Mouse (Mus musculus): ENCODE results near the gene Map3k12. TPM values are rescaled to one million over a fixed set of nuclear protein-coding genes. Genes with fewer than 3 reads are reported as not detected.
A peak's percentile ranks its signal among the peaks of the same experiment; 100 is the strongest.

Gene Map3k12
- polyA plus RNA-seq, 1 experiment from 2014 or later, result 50.6 TPM

- no peak for ATAC-seq (ENCODE audit: low read depth)
- no peaks in the 10 kb centered on the region for H3K27me3 ChIP-seq
- peak overlapping the region; percentile 17; the same call in 1 of the 2 replicates for H3K9ac ChIP-seq
- peaks cover 74% of the 10 kb centered on the region for H3K36me3 ChIP-seq
- 80% methylated on average over 3 of the region's 3 CpGs for WGBS
- H3K4me2 ChIP-seq, result no peak overlapping the region
- H3K9me3 ChIP-seq, result no peaks in the 10 kb centered on the region
- no peak overlapping the region for H3K4me3 ChIP-seq
- no peaks in the 10 kb centered on the region; the same call in 1 of the 2 replicates for H3K4me1 ChIP-seq (replicated peaks)
- H3K27ac ChIP-seq (replicated peaks), result no peak overlapping the region
Observed at GRCm38 (mm10) chr15:102532106-102532900, 15.4 kb upstream of the Map3k12 start.

DNA sequence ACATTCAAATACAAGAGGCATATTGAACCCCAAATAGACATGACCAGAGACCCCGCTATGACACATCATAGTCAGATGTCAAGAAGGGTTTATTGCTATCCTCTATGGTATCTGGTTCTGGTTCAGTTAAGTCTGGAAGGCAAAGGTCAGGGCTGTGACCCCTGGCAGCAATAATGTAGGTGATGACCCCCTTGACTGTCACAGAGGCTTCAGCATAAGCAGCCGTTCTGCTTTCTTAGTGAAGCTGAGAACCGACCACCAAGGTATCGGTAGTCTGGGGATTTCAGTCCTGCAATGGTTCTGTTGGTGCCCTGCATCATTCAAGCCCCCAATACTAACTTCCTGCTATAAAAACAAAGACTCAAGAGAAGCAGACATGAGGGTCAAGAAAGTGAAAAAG is 14.7 kb upstream of the Map3k12 start:
- 87% methylated on average over 4 of the region's 4 CpGs for WGBS
- no peak overlapping the region for H3K27ac ChIP-seq (replicated peaks)
- H3K36me3 ChIP-seq, result peaks cover 69% of the 10 kb centered on the region
- H3K4me3 ChIP-seq, result no peak overlapping the region
- no peaks in the 10 kb centered on the region for H3K27me3 ChIP-seq
- H3K9ac ChIP-seq, result no peak overlapping the region
- no peak overlapping the region for H3K4me2 ChIP-seq
- no peak for ATAC-seq (ENCODE audit: low read depth)
- no peaks in the 10 kb centered on the region; the same call in 1 of the 2 replicates for H3K4me1 ChIP-seq (replicated peaks)
- no peaks in the 10 kb centered on the region for H3K9me3 ChIP-seq

- no peak for ATAC-seq (ENCODE audit: low read depth)
- peaks cover 60% of the 10 kb centered on the region for H3K36me3 ChIP-seq
- H3K27me3 ChIP-seq, result no peaks in the 10 kb centered on the region
- no peak overlapping the region for H3K4me2 ChIP-seq
- H3K4me1 ChIP-seq (replicated peaks), result no peaks in the 10 kb centered on the region; the same call in 1 of the 2 replicates
- no peak overlapping the region for H3K9ac ChIP-seq
- no peak overlapping the region for H3K27ac ChIP-seq (replicated peaks)
- H3K4me3 ChIP-seq, result no peak overlapping the region
- no peaks in the 10 kb centered on the region for H3K9me3 ChIP-seq
- WGBS, result 83% methylated on average over 4 of the region's 4 CpGs
Observed at GRCm38 (mm10) chr15:102530566-102530965, 13.7 kb upstream of the Map3k12 start.

DNA sequence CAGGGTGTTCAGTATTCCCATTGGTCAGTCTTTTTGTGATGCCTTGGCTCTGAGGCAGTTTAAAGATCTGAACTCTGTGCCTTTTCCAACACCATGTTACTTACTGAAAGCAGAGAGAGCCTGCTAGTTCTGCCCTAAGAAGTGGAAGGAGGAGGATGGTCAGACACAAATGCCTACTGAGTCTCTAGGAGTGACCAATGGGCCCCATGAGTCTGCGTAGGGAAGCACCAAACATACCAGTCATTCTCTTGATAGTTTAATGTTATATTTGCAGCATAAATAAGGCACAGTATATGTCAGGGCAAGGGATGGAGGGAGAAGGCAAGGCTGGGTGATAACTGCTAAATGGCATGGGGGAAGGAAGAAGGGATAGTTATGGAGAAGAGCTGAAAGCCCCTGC is 11.5 kb upstream of the Map3k12 start:
- Histone ChIP-seq H3K4me1 (replicated peaks) (peaks cover 18% of the 10 kb centered on the region), H3K9me3 (no peaks in the 10 kb centered on the region), H3K4me2 (no peak overlapping the region), H3K36me3 (peaks cover 60% of the 10 kb centered on the region), H3K27ac (replicated peaks) (no peak overlapping the region), H3K27me3 (no peaks in the 10 kb centered on the region), H3K9ac (no peak overlapping the region), H3K4me3 (no peak overlapping the region)
- WGBS, result 97% methylated on average over 1 of the region's 1 CpGs
- ATAC-seq (ENCODE audit: low read depth), result no peak

DNA sequence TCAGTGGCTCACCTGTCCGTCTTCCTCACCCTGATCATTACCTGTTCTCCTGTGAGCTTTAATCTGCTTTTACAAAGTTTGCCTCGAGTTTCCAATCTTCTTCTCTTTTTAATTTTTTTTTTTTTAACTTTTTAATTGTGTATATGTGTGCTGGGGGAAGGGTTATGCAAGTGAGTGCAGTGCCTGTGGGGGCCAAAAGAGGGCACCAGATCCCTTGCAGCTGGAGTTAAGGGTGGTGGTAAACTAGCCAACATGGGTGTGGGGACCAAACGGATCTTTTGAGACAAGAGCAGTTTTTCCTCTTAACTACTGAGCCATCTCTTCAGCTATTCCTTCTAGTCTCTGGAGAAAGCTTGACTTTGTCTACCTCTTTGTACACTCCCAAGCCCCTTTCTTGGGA is 11.1 kb upstream of the Map3k12 start:
- peaks cover 57% of the 10 kb centered on the region for H3K36me3 ChIP-seq
- no peaks in the 10 kb centered on the region for H3K9me3 ChIP-seq
- H3K9ac ChIP-seq, result no peak overlapping the region
- no peak overlapping the region for H3K4me3 ChIP-seq
- ATAC-seq (ENCODE audit: low read depth), result no peak
- no peaks in the 10 kb centered on the region for H3K27me3 ChIP-seq
- no peak overlapping the region for H3K4me2 ChIP-seq
- 81% methylated on average over 3 of the region's 3 CpGs for WGBS
- H3K4me1 ChIP-seq (replicated peaks), result peaks cover 18% of the 10 kb centered on the region
- no peak overlapping the region for H3K27ac ChIP-seq (replicated peaks)

DNA sequence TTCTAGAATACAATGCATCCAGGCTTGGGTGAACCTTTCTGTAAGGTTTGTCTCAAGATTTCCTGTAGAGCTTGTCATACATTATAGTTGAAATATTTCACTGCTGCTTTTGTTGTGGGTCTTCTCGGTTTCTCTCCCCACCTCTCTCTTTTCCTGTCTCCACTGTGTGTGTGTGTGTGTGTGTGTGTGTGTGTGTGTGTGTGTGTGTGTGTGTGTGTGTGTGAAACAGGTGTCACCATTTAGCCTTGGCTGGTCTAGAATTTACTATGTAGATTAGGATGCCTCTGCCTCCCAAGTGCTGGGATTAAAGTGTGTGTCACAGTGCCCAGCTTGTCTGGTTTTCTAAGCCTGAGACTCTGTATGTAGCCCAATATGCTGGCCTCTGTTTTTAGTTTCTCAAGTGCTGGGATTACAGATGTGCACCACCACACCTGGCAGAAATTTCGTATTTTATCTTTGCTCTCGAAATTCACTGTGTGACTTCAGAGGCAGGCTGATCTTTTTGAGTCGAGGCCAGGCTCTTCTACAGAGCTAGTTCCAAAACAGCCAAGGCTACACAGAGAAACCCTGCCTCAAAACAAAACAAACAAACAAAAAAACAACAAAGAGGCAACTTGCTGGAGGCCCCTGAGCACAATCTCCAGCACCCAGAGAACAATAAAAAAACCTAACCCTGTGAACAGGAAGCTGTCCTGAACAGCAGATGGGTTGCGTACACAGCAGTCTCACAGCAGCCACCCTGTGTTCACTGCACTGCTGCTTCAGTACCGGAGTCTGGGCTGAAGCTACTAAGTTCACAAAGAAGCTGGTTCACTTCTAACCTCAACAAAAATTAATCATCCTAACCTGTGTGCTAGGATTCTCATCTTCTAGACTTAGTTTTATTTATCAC is 9.5 kb upstream of the Map3k12 start:
- H3K36me3 ChIP-seq, result peaks cover 67% of the 10 kb centered on the region
- ATAC-seq (ENCODE audit: low read depth), result no peak
- 87% methylated on average over 6 of the region's 6 CpGs for WGBS

DNA sequence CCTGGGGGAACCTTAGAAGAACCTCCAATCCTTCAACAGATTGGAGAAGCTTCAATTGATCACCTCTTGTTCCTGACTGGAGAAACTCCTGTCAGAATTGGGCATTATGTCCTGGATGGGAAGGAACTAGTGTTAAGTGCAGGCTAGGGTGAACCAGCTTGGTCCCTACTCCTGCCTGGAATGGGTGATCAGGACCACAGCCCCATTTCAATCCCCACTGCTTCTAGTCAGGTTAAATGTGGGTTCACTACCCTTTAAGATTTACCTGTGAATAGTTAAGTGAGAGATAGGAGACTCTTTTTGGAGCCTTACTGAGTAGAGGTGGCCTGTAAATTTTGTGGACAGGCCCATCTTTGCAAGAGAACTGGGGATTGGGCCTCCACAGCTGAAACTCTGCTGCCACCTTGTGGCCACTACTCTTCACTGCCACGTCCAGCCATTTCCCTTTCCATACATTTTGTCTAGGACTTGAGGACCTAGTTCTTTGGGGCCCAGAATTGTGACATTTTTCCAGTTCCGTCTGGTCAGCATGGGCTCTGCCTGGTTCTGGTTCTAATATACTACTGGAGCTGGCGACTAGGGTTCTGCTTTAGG is 8.1 kb upstream of the Map3k12 start, which contains the start of gene Npff:
TSS of gene Npff (minus strand) at position 51 of the 594 bp plus-strand sequence.
- peaks cover 63% of the 10 kb centered on the region for H3K36me3 ChIP-seq
- H3K9ac ChIP-seq, result peak within 1 kb of the TSS; percentile 35
- H3K4me3 ChIP-seq, result no peak within 1 kb of the TSS
- H3K9me3 ChIP-seq, result no peaks in the 10 kb centered on the region
- 4% methylated on average over 3 of the region's 3 CpGs for WGBS
- H3K4me1 ChIP-seq (replicated peaks), result peaks cover 27% of the 10 kb centered on the region
- H3K27ac ChIP-seq (replicated peaks), result peak within 1 kb of the TSS; percentile 67
- no peaks in the 10 kb centered on the region for H3K27me3 ChIP-seq
- ATAC-seq (ENCODE audit: low read depth), result peak; percentile 26; the same call in 1 of the 2 replicates
- H3K4me2 ChIP-seq, result peak within 1 kb of the TSS; percentile 20

More for the DNA sequence above, 9.5 kb upstream of the Map3k12 start:
- Histone ChIP-seq H3K27ac (replicated peaks) (no peak overlapping the region), H3K4me3 (no peak overlapping the region), H3K4me2 (no peak overlapping the region), H3K9me3 (no peaks in the 10 kb centered on the region), H3K4me1 (replicated peaks) (peaks cover 18% of the 10 kb centered on the region), H3K27me3 (no peaks in the 10 kb centered on the region), H3K9ac (no peak overlapping the region)

DNA sequence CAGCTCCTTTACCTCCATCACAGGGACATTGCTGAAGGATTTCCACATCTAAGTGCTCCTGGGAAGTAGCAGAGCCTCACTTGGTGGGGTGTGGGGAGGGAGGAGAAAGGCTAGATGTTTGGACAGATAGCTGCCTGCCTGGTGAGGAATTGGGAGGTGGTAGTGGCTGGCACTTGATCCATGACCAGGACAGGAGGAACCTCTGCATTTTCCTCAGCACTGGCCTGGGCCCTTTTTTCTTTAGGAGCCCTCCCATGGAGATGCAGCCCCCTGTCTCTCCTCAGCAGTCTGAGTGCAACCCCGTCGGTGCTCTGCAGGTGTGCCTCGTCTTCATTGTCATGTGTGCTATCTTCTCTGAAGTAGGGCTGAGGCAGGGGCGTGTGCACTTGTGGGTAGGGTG is 4.6 kb upstream of the Map3k12 start:
- Histone ChIP-seq H3K27me3 (no peaks in the 10 kb centered on the region), H3K9ac (no peak overlapping the region), H3K4me3 (no peak overlapping the region), H3K36me3 (peaks cover 36% of the 10 kb centered on the region), H3K9me3 (no peaks in the 10 kb centered on the region), H3K4me1 (replicated peaks) (peaks cover 39% of the 10 kb centered on the region), H3K27ac (replicated peaks) (no peak overlapping the region), H3K4me2 (no peak overlapping the region)
- ATAC-seq (ENCODE audit: low read depth), result no peak
- WGBS, result 81% methylated on average over 4 of the region's 4 CpGs

DNA sequence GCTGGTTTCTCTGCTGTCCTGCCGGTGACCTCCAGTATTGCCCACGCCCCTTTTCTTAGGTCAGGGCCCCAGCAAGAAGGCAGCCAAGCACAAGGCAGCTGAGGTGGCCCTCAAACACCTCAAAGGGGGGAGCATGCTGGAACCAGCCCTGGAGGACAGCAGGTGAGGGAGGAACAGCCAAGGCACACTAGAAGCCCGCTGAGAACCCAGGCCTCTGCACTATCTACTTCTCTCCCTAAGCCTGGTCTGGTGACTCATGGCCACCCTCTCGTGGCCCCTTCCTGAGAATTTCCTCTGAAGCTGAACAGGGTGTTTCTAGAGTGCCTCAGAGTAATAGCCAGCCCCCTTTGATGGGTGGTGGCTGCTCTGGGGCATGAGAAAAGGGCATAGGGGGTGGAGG is 3.6 kb upstream of the Map3k12 start:
- no peaks in the 10 kb centered on the region for H3K27me3 ChIP-seq
- H3K4me1 ChIP-seq (replicated peaks), result peaks cover 48% of the 10 kb centered on the region
- no peak overlapping the region for H3K4me2 ChIP-seq
- H3K27ac ChIP-seq (replicated peaks), result no peak overlapping the region
- peaks cover 36% of the 10 kb centered on the region for H3K36me3 ChIP-seq
- H3K9me3 ChIP-seq, result no peaks in the 10 kb centered on the region
- 85% methylated on average over 4 of the region's 4 CpGs for WGBS
- no peak overlapping the region for H3K4me3 ChIP-seq
- ATAC-seq (ENCODE audit: low read depth), result no peak
- H3K9ac ChIP-seq, result peak overlapping the region; percentile 22

DNA sequence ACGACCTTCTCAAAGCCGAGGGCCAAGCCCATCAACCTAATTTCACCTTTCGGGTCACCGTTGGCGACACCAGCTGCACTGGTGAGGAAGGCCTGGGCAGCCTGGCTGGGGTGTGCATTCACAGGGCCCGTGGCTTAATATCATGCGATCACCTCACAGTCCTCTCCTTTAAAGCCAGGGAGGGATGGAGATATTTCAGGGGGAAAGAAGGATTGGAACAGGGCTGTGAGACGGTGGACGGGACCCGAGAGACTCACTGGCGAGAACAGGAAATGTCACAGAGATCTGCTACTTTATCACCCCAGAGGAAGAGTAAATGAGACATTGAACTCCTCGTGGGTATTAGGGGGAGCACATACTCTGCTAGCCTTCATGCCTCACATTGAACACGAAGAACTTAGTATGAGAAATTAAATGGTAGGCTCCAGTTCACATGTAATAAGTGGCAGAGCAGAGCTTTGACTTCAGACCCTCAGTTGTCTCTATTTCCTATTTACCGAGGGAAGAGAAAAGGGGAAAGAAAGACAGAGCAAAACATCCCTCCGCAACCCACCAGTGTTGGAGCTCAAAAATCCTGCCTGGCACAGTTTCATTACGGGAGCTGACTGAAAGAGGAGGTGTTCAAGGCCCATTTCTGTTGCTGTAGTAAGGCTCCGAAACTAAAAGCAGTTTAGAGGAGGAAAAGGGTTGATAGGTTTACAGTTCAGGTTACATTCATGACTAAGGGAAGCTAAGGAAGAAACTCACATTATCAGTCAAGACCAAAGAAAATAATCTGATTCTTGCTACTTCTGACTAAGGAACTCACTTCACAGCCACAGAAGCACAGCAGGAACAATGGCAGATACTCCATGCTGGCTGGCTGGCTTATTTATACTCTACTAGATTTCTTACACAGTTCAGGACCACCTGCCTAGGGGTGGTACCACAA is 2.6 kb upstream of the Map3k12 start:
- WGBS, result 69% methylated on average over 17 of the region's 17 CpGs
- no peak for ATAC-seq (ENCODE audit: low read depth)
- Histone ChIP-seq H3K27me3 (no peaks in the 10 kb centered on the region), H3K4me2 (peak overlapping the region; percentile 69), H3K9me3 (no peaks in the 10 kb centered on the region), H3K4me3 (peak overlapping the region; percentile 71), H3K36me3 (peaks cover 34% of the 10 kb centered on the region), H3K4me1 (replicated peaks) (peaks cover 49% of the 10 kb centered on the region), H3K27ac (replicated peaks) (peak overlapping the region; percentile 99), H3K9ac (peak overlapping the region; percentile 87)

DNA sequence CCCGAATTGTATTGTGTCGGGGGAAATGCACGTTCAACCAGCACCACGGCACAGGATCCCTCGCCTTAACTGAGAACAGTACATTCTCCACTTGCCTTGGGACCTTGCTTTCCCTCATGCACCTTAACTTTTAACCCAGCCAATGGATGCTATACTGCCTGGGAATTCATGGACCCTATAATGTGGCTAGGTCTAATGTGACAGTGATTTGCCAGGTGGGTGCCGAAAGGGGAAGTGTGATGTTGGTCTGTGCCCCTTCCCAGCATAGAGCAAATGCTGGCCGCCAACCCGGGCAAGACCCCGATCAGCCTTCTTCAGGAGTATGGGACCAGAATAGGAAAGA is 2.0 kb upstream of the Map3k12 start:
- peaks cover 28% of the 10 kb centered on the region for H3K36me3 ChIP-seq
- WGBS, result 13% methylated on average over 9 of the region's 9 CpGs
- H3K27ac ChIP-seq (replicated peaks), result peak overlapping the region; percentile 99
- no peak; the same call in 1 of the 2 replicates for ATAC-seq (ENCODE audit: low read depth)
- H3K4me2 ChIP-seq, result peak overlapping the region; percentile 69
- peak overlapping the region; percentile 71 for H3K4me3 ChIP-seq
- peaks cover 49% of the 10 kb centered on the region for H3K4me1 ChIP-seq (replicated peaks)
- H3K9ac ChIP-seq, result peak overlapping the region; percentile 87
- H3K27me3 ChIP-seq, result no peaks in the 10 kb centered on the region
- no peaks in the 10 kb centered on the region for H3K9me3 ChIP-seq
